Mouse (Mus musculus) gonadal fat pad, adult 2 months (tissue): ENCODE data around the gene Sv2c. TPM values are rescaled to one million over a fixed set of nuclear protein-coding genes. Genes with fewer than 3 reads are reported as not detected.
"Not testable (repeated sequence)": the region's sequence is repeated elsewhere in the genome, so short reads cannot be mapped to it uniquely, and the experiment has no call there.

Source experiments
- DNase-seq: peaks from one replicate; pipeline ENCODE4 v3.0.0-alpha.2; 2012; ENCODE audit warnings: low read depth
- polyA plus RNA-seq: library from polyadenylated mRNA; depleted of rRNA; stranded (reverse); fragments of >200 nt; gene quantifications from 2 replicates; pipeline ENCODE4 v1.2.3, GENCODE M21; 2012; rRNA removed

Gene Sv2c
- polyA plus RNA-seq: 0.18 and 0.26 TPM in 2 replicates

DNA sequence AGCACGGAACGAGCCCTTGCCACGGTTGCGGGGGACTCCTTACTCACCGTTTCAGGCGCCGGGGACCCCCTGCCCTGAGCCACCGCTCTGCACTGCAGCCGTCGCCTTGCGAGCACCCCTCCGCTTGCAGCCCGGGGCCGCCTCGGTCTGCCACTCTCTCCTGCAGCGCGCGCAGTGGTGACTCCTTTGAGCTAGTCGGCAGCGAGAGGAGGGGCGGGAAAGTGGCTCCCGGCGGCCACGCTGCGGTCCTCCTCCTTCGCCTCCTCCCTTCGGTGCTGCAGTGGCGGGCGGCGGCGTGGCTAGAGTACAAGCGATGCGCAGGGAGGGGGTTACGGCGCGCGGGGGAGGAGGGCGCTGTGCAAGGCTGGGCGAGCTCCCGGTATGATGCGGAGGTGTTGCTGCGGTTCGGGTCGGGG, at the start of gene Sv2c:
Gene Sv2c, minus strand, starts transcription at position 177 of the 416 bp plus-strand sequence.
- DNase-seq: no peak

DNA sequence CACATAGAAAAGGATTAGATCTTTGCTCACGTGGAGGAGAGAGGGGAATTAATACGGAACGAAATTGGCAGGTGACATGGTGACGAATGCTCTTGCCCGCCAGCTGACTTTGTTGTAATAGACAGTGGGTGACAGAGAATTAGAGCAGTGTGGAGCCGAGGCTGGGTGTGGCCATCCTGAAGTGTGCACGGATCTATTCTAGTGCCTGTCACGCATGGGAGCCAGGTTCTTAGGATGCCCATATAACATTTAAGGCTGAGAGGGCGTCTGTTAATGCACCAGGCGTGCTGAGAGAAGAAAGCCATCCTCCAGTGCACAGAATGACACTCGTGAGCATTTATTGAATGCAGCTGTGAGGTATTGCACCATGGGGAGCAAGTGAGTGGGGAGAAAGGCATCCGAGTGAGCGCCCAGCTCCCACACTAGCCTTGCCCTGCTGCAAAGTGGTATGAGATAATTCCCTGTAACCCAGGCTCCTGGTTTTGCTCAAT, 48.3 kb upstream of the Sv2c start:
- DNase-seq: peak; percentile 26

DNA sequence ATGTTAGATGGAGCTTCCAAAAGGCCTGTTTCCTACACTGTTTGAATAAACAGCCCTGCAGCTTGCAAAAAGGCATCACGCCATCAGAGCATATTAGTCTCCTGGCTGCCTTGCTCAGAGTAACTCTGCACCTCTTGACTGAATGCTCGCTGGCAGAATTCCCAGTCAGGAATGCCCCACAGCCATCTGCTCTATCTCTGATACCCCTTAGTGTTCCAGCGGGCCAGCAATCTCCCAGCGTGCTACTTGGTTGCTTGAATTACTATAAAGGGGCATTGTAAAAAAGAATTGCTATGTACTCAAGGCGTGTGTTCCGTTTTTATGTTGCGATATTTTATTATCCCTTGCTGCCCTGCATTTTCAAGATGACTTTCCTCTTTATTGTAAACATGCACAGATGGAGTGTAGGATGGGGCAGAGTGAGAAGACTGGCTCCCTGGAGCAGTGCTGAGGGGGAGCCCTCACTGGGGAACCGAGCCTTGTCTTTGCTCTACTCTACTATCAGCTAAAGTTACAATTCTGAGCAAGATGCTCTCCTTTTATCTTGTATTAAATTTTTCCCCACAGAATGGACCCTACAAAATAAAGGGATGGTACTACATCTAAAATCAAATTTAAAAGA, 43.3 kb upstream of the Sv2c start:
- DNase-seq: no peak

DNA sequence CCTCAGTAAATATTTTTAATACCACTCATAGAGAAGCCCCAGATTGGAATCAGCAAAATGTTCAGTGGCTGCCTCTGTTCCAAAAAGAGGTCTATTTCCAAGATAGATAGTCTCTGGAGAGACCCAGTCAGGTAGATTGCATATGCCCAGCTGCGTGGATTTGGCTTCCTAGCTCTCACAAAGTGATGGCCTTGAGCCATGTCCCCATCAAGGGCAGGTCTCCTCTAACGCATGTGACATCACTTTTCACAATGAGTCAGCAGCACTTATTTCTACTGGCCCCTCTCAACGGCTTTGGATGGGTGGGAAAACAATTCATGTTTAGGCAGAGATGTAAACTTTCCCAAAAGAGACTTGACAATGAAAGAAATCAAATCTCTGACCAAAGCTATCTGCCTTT, 41.3 kb upstream of the Sv2c start:
- DNase-seq: no peak

DNA sequence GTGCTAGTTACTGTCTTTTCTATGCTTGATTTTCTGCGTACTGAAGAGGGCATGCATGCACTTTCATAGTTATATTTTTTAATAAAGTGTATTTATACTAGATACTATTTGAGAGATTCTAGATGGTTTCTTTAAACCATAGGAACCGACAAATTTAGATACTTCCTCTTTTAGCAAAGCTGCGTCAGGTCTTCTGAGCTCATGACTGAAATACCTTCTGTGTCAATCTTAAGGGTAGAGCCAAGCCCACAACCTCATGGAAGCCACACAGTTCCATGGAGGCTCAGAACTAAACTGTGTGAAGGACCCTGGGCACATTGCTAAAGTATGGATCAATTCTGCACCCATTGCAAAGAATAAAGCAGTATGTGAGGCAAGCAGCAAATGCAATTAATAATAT, 39.9 kb upstream of the Sv2c start:
- no peak for DNase-seq

DNA sequence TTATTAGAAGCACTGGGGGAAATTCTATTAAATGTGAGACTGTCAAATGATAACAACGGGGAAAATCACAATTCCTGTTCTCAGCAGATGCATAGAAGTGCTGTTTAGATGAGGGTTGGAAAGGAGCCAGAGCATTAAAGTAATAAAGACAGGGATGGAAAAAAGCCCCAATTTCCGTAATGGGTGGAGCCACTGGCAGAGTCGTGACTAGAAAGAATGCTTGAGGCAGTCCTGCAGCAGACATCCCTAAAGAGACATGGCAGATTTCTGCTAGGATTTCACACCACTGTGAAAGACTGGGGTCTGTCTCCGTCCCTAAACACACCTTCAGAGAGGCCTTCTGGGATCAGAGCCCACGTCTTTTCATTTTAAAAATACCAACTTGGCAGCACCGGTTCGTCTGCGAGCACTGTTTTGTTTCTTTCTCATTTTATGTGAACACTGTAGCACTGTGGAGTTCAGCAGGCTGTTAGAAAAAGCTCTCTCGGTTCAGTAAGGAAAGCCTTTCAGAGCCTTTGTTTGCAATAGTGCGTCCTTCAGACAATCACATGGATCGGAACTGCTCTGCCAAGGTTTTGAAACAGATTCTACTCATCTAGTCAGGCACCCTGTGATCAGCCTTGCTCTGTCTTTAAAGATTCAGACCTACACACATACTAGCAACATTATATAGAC, 36.8 kb upstream of the Sv2c start:
- DNase-seq: no peak

DNA sequence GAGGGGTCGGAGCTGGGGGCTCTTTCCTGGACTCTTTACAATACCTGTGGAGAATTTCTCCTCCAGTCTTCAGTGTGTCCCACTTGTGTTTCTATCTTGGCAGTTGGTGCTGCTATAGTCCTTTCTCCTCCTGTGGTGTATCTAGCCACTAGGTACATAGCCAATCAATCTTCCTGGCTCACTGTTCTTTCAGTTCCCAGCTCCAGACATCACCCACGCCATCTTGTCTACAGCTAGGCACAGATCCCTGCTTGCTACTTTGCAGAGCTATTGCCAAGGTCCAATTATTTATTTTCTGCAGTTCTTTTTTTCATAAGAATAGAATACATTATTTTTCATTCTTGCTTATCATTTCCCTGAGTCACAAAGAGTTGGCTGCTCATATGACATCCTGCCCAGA, 34.2 kb upstream of the Sv2c start:
- DNase-seq: no peak

DNA sequence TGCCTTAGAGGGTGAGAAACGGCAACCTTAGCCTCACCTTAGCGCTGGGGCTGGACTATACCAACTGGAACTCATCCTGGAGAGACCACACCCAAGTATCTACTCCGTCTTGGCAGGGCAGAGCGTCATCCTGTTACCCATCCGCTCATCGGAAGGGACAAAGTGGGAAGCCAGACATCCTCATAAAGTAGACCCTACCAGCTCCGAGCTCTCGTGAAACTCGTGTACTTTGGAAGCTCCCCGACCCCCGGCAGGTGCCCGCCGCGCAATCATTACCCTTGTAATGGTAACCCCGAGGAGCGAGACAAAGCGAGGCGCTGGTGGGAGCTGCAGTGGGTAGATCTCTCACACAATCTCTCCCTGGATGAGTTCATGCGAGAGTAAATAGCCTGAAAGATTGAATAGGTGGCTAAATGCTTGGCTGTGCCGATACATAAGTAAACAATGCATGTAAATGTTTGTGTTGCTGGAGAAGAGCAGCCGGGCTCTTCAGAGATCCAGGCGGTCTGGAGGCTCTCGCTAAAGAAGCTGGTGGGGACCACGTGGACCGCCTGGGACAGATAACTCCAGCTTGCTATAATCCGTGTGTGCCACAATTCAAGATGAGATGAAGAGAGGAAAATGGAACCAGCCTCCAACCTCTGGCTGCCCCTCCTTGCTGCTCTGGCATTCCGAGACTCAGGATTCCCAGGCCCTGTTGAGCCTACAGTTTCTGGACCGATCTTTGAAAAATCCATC, 1.2 kb upstream of the Sv2c start:
- DNase-seq: no peak

DNA sequence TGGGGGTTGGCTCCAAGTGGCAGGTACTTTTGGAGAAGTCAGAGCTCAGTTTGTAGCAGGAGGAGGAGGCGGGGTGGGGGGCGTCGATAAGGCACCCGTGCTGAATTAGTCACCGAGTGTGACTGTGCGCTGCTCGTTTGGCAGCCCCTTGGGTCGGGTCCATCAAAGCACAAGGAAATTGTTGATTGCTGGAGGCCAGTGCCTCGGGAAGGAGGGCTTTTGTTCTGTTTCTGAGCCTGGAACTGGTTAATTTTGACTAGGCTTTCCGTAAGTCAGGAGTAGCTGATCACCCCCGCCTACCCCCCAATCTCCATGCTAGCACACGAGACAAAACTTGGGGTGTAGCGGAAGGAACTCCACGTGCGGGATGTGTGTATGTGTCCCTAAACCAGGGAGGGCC, 456 bp upstream of the Sv2c start:
- no peak for DNase-seq

DNA sequence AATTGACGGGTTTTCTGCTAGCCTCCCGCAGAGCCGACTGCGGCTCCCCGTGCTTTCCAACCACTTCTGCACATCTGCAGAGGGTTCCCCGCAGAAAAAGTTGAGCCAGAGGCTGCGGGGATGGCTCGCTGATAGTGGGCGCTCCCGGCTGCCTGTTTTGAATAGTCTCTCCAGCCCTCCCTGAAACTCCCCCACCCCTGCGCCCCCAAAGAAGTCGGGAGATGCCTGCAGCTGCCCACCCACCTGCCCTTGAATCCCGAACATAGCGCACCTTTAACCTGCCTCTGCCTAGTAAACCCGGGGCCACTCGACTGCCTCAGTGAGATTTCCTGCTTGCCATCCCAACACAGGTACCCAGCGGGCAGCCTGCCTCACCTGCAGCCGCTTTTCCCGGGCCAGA, 466 bp downstream of the Sv2c start:
- DNase-seq: no peak

DNA sequence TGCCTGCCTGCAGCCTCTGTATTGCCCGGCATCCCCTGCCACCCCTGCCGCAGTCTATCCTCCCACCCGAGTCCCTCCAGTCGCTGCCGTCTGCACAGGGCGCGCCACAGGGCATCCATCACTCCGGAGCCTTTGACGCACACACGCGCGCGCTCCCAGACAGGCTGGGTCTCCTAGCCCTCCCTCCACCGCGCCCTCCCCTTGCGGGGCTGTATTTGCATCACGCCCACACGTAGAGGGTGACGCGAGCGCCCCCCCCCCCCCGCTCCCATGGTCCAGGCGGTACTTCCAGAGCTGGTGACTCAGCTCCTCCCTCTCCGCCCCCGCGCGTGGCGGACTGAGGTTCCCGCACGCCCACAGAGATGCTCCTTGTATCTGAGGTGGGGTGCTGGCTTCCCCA, 1.3 kb downstream of the Sv2c start:
- no peak for DNase-seq

DNA sequence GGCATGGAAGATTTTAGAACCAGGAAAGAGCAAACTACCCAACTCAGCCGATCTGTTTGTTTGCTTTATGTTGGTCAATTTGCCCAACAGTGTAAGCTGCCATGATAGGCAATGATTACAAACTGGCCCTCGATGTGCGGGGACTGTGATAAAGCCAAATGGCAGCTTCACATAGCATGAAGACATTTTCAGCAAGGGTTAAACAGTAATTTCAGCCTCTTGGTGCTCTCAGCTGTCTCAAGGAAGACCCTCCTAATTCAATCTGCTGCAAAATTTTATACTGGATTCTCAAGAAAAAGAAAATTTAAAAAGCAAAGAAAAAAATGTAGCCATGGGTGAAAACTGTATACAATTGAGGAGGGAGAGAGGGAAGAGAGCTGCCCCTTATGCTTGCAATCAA, 3.3 kb downstream of the Sv2c start:
- DNase-seq: no peak

DNA sequence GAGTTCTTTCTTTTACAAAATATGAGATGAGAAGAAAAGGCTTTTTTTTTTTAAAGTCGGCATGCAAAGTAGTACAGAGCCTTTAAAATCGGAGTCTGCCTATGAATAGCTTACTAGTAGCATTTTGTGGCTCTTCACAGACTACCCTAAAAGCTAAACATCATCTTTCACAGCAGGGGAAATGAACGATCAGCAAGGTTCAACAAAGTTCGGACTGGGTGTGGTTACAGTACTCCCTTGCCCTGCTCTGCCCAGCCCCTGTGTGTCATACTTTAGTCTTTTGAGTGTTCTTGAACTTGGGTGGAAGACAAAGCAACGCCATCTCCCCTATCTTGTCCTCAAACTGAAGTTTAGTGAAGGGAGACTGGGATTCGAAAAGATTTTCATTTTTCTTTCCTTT, 5.7 kb downstream of the Sv2c start:
- DNase-seq: no peak

DNA sequence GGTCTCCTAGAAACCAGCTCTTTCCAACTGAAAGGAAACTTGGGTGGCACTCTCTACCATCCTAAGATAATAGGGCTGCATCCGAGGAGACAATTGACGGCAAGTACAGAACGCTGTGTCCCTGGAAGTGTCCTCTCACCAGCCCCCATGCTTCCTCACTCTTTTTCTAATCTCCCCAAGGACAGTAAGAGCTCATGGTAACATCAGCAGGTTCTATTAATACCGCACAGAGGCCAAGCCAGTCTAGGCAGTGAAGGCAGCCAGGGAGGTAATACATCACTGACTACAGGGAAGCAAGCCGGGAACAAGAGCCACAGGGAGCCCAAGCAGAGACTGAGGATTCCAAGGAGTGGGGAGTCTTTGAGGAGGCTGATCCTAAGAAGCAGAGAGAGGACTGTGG, 7.4 kb downstream of the Sv2c start:
- no peak for DNase-seq

DNA sequence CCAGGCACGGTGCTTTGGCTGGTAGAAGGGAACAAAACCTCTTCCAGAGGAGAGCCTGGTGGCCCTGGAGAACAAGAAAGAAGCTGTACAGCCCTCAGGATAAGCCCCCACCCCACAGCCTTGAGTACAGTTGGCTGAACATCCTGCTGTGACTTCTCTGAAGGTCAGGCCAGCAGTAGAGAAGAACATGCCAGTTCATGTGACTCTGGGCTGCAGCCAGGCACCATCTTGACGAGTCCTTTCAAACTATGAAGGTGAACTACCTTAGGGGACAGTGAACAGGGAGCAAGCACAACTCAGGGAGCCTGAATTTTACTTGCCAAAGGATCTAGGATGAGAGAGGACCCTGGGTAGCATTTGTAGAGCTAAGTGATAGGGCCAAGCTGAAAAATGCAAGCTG, 19.7 kb downstream of the Sv2c start:
- no peak for DNase-seq

DNA sequence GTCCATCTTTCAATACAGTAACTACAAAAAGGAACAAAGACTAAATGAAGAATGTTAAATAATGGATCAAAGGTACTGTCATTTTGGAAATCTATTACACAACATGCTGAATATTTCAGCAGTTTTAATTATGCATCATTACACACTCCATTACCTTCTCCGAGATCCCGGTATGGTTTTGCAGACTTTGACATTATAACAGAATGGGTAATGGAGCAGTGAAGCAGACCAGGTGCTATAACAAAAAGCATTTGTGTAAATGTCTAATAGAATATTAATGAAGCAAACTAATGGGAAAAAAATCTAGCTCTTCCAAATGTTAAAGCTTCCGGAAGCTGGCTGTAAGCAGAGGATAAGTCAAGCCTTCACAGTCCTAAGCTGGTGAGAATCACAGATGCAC, 21.6 kb downstream of the Sv2c start:
- no peak for DNase-seq

DNA sequence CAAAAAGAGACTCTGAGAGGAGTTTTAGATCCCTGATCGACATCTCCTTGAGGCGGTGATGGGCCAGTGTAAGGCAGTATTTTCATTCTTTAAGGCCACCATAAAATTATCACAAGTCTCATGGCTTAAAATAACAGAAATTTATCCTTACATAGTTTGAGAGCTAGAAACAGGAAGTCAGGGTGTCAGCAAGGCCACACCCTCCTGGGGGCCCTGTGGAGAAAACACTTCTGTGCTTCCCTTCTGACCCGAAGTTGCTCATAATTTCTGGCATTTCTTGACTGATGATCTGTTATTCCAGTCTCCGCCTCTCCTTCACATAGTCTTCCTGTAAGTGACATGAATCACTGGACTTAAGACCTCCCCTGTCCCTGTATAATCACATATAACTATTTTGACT, 26.0 kb downstream of the Sv2c start:
- no peak for DNase-seq

DNA sequence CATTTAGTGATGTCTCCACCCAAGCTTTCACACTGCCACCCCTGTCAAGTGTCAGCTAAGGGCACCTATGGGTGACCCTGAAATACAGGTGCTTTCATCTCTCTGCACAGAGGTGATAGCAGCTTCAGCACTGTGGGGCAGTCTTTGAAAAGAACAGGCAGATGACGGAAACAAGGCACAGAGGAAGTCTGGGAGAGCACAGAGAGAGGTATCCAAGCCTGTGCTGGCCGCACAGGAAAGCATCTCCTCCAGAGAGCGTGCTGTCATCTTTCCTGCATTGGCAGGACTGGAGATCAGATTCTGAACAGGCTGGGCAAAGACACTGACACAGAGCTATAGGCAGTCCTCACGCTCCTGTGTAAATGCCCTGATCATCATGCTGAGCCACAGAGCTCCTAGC, 41.4 kb downstream of the Sv2c start:
- DNase-seq: no peak

DNA sequence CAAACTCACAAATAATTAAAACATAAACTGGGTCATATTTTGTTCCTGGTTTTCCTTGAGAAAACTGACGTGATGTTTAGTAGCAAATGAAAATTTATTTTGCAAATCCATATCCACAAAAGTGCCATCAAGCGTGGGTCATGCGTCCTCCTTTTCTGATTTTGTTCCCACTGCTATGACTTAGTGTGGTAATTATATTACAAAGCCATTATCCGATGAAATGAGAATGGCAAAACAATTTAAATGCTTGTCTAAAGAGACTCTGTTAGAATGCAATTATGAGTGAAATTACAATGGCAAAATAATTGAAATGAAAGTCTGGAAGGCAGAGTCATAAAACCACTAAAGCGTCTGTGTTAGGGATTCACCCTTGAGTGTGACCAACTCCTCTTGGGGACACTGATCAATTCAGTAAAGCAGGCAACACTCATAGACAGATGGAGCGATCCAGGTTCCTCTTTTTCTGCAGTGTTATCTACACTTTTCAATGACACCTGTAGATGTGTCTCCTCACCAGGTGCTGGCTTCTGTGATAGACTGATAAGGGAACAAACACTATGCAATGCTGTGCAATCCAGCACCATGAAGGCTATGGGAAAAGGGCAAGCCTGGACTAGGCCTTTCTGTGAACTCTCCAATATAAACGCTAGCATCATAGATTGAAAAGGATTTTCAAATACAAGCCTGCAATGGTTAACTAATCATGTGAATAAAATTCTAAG, 46.6 kb downstream of the Sv2c start:
- DNase-seq: no peak

DNA sequence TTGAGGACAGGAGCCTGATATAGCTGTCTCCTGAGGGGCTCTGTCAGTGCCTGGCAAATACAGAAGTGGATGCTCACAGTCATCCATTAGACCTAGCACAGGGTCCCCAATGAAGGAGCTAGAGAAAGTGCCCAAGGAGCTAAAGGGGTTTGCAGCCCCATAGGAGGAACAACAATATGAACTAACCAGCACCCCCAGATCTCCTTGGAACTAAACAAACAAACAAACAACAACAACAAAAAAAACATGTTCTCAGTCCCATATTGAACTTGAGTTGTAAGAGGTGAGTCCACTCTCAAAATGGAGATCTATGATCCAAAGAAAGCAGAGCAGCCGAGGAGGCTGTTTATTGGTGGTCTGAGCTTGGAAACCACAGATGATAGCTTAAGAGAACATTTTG, 50.6 kb downstream of the Sv2c start, which contains the start of gene Gm17190:
Gene Gm17190, plus strand, starts transcription at position 301 of the 400 bp plus-strand sequence.
- DNase-seq: not testable (repeated sequence)

DNA sequence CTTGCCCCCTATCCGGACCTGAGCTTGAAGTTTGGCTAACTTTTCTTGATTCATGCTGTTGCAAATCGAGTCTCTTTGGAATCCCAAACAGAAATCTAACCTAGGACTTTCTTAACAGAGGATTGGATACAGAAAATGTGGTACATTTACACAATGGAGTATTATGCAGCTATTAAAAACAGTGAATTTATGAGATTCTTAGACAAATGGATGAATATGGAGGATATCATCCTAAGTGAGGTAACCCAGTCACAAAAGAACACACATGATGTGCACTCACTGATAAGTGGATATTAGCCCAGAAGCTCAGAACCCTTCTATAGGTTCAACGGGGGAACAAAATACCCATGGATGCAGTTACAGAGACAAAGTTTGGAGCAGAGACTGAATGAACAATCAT, 51.1 kb downstream of the Sv2c start, which contains the start of gene Gm20075:
Gene Gm20075, minus strand, starts transcription at position 101 of the 400 bp plus-strand sequence.
- DNase-seq: not testable (repeated sequence)

DNA sequence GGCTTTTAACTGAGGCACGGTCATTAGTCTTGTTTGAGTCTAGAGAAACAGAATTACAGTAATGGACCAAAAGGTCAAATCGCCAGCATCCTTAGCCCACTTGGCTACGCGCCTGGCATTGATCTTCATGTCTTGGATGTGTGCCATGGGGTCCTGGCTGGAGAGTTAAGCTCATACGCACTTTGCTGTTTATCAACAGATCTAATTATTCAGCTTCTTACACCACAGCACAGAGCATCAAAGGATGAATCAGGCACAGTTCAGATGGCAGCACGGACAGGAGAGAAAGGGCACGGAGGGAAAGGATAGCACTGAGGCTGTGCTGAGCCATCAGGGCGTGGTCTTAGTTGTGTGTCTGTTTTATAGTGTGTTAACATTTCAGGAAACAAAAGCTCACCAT, 58.8 kb downstream of the Sv2c start:
- no peak for DNase-seq
